Mouse (Mus musculus) small intestine, adult 2 months (tissue): ENCODE measurements around the gene Stx11.

ENCODE experiments used
- CTCF ChIP-seq: fragments of 200-500 bp; IDR thresholded peaks from 2 replicates; pipeline ENCODE4 v1.5.1; 2012; ENCODE audit warnings: low read depth, mild to moderate bottlenecking, control low read depth, inconsistent platforms, low read length, moderate library complexity, mixed read lengths; ENCODE audit not compliant: insufficient replicate concordance, insufficient read length; ENCODE audit errors: extremely low read depth
- POLR2A ChIP-seq: fragments of 200-500 bp; IDR thresholded peaks from 2 replicates; pipeline ENCODE4 v1.6.1; 2012; ENCODE audit warnings: low read depth, mild to moderate bottlenecking, control low read depth, inconsistent platforms, low read length, moderate library complexity

DNA sequence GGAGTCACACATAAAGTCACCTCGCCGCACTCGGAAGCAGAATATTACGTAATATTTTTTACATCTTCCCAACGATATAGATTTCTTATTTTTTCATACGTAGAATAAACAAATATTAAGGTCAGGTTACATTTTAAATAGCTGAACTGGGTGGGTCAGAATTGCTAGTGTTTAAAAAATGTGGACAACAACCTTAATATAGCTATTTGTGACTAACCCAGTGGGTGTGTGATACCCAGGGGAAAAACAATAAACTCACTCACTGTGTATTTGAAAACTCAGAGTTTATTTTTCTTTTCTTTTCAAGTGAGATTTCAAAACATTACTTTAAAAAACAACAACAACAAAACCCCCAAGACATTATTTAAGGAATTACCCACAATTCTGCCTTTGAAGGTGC, 47.7 kb downstream of the Stx11 start:
- no peak for TF ChIP-seq POLR2A
- TF ChIP-seq CTCF, result no peak
